Mouse (Mus musculus) left cerebral cortex, adult 18-20 months (tissue): ENCODE measurements around the gene Fzd5. TPM values are rescaled to one million over a fixed set of nuclear protein-coding genes. Genes with fewer than 3 reads are reported as not detected.
A peak's percentile ranks its signal among the peaks of the same experiment; 100 is the strongest.

Source experiments
- DNase-seq, 2 experiments: peaks; one replicate each; pipeline ENCODE4 v3.0.0; 2021 to 2022; ENCODE audit warnings: low spot score in 2 of 2, mixed read lengths in 1 of 2
- total RNA-seq, 2 experiments: library from RNA; stranded (reverse); gene quantifications; 2 replicates each; pipeline ENCODE4 v1.2.3; 2021

The Fzd5 gene
- total RNA-seq, 2 experiments from 2014 or later = 1.4 to 1.8 TPM

DNA sequence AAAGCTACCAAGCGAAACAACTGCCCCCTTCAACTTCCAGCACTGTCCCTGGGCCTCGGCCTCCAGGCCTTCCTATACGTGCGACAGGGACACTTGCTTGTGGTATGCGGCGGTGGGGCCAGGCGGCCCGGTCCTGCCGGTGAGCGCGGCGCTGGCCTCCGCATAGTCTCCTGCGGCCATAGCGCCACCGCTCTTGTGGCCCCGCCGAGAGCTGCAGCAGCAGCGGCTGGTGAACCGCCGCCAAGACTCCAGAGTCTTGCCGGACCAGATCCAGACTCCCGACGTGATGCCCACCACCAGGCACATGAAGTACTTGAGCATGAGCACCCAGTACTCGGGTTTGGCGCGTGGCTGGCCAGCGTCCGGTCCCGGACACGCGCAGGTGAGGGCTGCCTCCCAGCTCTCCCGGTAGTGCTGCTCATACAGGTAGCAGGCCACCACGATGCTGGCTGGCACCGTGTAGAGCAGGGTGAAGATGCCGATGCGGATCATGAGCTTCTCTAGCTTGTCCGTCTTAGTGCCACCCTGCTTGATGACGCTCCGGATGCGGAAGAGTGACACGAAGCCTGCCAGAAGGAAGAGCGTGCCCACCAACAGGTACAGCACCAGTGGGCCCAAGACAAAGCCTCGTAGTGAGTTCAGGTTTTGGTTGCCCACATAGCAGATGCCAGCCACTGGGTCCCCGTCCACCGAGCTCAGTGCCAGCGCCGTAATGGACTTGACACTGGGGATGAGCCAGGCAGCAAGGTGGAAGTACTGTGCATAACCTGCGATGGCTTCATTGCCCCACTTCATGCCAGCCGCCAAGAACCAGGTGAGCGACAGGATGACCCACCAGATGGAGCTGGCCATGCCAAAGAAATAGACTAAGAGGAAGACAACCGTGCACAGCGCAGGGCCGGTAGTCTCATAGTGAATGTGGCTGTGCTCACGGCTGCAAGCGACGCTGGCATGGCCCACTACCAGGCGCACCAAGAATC lies 2.5 kb downstream of the Fzd5 start:
- peak in 1 of 2 experiments; percentile 28 for DNase-seq

DNA sequence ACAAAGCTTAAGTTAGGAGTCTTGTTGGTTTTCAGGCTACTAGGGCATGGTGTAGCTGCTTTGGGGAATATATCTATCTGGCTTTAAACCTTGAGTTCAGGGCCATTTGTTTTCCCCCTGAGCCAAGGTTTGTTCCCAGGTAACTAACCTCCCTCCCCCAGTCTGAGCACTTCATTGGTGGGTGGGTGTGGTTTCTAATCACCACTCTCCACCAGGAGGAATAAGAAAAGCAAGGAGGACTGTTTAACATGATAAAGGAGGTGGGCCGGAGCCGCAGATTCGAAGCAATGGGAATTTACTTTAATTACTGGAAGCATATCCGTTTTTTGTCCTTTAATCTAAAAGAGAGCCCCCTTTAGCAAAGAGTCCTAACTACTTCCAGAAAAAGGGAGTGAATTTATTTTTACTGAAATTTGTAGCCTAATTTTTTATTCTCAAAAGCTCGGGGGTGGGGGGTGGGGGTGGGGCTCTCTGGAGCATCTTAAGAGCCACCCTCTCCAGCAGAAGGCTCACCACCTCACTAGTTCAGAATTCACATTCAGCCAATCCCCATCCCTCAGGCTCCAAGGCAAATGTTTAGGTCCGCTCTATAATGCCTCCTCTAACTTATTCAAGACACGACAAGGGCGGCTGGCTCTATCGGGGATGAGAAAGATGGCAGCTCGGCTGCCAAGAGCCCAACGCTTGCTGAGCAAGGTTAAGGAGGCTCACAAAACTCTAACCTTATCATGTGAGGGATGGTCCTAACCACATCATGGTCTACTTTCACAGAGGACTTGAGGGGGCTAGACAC lies 3.9 kb downstream of the Fzd5 start:
- DNase-seq = no peak

- no peak for DNase-seq
Observed at GRCm38 (mm10) chr1:64732637-64733200, 4.8 kb downstream of the Fzd5 start.

GRCm38 (mm10) chr1:64732161-64732560 lies 5.4 kb downstream of the Fzd5 start:
- no peak for DNase-seq

DNA sequence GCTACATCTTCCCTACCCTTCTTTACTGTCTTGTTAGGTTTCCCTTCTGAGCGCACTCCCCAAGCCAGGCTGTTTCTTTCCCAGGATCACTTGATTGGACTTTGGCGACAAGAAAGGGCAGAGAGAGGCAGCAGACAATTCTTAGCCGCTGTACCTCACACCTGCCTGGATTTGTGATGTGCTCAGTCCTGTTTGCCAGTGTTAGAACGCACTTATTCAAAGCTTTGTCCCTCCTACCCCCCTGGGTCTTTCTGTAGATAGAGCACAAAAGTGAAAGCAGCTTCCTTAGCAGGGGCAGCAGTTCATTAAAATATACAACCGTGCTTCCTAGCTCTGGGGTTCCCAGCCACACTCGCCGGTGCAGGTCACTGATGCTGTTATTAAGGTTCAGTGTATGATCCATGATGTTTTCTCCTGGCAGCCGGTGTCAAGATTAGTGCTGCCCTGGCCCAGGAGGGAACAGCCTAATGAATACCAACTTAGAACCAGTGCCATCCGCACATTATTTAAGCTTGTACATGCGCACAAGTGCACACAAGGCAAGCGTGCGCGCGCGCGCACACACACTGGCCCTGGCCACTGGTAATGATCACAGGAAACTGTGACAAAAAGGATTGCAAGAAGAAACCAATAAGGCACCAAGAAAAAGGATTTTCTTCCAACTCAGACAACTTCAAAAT lies 6.1 kb downstream of the Fzd5 start:
- no peak for DNase-seq

GRCm38 (mm10) chr1:64730046-64730445 lies 7.5 kb downstream of the Fzd5 start:
- no peak for DNase-seq

DNA sequence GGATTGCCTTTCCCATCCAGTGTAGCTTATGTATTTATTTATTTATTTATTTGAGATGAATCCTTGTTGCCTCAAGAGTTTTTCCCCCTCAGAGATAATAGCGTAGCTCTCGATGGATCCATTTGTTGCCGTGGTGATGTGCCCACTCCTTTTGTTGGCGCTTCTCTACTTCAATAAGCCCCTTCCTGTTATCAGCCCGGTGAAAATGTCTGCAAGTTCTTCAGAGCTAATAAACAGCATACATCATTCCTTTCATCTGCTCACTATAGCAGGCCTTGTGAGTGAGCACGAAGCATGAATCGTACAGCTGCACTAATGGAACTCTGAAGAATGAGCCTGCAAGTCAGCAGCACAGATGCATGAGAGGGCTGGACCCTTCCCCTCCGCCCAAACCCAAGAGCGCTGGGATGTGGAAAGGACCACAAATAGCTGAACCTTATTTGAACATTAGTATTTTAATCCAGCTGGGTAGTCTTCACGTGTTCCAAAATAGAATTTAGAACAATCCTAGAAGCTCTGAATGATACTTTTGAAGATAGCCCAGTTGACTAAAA lies 16.4 kb downstream of the Fzd5 start:
- no peak for DNase-seq

DNA sequence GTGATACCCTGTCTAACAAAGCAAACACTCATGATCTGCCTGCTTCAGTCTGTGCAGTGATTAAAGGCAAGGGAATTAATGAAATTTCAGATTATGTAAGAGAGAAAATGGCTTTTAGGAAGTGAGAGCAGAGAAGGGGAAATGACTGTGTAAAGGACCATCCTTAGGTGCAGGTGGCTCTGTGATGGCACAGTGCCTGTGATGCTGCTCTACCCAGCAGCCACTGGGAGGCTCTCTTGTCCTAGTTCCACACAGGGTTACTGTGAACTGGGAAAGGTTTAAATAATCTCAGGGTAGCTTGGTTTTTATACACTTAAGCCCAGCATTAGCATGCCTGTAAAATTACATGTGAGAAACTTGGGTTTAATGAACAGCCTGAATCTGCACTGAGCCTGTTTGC lies 20.0 kb downstream of the Fzd5 start:
- peak; percentile 58 to 67 for DNase-seq

DNA sequence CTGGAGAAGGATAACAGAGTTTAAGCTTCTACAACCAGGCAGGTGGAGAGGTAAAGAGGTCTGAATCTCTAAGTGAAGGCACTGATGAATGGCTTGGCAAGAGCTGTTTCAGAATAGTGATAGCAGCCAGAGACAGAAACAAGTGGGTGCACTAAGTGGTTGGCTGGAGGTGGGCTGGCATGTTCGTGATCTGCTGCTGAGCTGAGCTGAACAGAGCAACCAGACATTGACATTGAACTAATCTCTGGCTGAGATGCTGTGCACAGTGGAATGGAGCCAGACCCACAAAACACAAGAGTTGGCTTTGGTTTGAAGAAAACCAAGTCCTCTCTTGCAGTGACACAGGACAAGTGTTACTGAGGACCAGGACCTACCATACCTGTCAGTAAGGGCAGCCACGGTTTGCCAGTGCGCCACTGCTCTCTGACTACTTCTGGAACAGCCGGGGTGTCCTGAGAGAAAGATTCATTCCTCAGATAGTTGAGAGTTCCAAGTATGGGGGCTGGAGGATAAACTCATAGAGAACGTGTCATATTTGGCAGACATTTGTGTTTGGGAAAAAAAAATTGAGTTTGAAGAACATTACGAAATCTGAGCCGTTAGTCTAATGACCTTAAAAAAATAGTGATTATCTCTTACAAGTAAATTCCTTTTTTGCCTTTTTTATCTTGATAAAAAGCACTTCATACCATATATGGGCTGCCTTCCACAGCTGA lies 20.8 kb downstream of the Fzd5 start:
- DNase-seq = peak in 1 of 2 experiments; percentile 43

DNA sequence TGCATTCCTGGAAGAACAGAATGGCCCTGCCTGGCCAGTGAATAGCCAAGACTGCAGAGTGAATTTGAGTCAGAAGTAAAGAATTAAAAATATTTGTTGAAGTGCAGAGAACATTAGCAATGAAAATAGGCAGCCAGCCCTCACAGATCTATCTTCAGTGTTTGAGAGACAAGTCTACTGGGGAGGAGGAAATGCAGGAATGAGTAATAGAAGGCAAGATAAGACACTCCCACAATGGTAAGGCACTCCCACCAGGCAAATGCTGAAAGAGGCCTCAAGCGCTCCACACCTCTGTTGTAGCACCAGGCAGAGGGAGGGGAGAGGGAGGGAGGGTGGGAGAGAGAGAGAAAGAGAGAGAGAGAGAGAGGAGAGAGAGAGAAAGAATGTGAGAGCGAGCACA lies 22.1 kb downstream of the Fzd5 start:
- no peak for DNase-seq

DNA sequence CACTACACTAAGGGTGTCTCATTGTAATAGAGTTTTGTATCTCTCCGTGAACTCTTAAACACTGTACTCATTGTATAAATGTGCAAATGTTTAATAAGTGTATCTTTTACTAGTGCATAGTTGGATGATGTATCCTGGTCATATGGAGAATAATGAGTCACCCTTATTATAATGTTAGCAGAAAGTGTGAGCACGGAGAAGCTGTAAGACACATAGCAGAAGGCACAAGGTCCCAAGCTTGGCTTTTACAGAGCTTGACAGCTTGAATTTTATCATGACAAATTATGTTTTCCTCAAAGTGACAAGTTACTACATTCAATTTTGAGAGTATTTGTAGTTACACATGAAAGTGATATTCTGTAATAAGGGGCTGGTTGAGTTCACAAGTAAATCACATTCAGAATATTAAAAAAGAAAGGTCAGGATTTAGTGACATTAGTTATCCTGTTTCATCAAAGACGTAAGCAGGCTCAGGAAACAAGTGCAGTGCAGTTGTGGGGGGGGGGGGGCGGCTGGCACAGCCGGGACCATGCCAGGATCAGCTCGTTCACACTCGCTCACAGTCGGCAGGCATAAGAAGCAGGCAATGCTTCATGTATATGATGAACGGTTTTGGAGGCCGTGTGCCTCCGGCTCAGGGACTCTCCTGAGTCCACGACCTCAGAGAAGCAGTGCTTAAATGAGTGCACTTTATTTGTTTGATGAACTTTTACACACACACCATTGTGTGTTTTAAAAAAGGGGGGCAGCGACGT lies 25.4 kb downstream of the Fzd5 start:
- DNase-seq = no peak

GRCm38 (mm10) chr1:64709891-64710290 lies 27.7 kb downstream of the Fzd5 start:
- DNase-seq = peak in 1 of 2 experiments; percentile 23

GRCm38 (mm10) chr1:64706610-64707009 lies 30.9 kb downstream of the Fzd5 start:
- DNase-seq = no peak

- peak; percentile 73 to 81 for DNase-seq
Observed at GRCm38 (mm10) chr1:64705230-64705629, 32.3 kb downstream of the Fzd5 start.

DNA sequence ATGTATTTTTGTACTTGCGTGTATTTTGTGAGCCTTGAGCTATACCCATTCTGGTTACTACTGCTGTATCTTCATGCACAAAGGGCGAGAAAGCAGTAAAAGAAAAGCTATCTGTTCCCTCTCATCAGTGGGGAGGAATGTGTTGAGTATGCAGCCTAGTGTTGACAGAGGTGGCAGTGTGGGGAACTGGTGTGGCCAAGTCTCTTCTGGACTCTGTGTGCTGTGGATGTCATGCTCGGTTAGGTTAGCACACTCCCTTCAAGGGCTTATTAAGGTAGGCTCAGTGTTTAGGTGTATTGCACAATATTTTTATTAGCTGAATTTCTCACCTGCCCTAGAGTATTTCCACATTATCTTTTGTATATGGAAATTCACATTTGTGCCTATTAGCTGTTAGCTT lies 35.8 kb downstream of the Fzd5 start:
- no peak for DNase-seq

- no peak for DNase-seq
Observed at GRCm38 (mm10) chr1:64695156-64695555, 42.4 kb downstream of the Fzd5 start.

GRCm38 (mm10) chr1:64691581-64691980 lies 46.0 kb downstream of the Fzd5 start:
- DNase-seq = no peak

GRCm38 (mm10) chr1:64691121-64691551 lies 46.4 kb downstream of the Fzd5 start:
- peak; percentile 19 to 25 for DNase-seq
